Mouse (Mus musculus): ENCODE results near the gene Gadd45b. TPM values are rescaled to one million over a fixed set of nuclear protein-coding genes. Genes with fewer than 3 reads are reported as not detected.

The Gadd45b gene
- polyA plus RNA-seq, 1 experiment from 2014 or later, result 9.9 TPM

GRCm38 (mm10) chr10:80928586-80929298 lies 1.1 kb upstream of the Gadd45b start:
- peak; percentile 92 for DNase-seq (ENCODE audit: low spot score)
- Histone ChIP-seq H3K27me3 (ENCODE audit: control insufficient read depth, insufficient read depth, low read length) (peaks cover 32% of the 10 kb centered on the region), H3K9ac (replicated peaks; ENCODE audit: low read length) (peak overlapping the region; percentile 56), H3K36me3 (replicated peaks; ENCODE audit: control insufficient read depth, insufficient read depth, low read depth, low read length) (no peaks in the 10 kb centered on the region), H3K4me2 (ENCODE audit: low read depth, low read length) (peak overlapping the region; percentile 58), H3K4me1 (ENCODE audit: control insufficient read depth, insufficient read depth, low read length) (peaks cover 13% of the 10 kb centered on the region), H3K27ac (replicated peaks; ENCODE audit: low read depth, low read length) (0 out of 2 replicates have a peak overlapping the region, but pooled peaks have one; percentile 52), H3K4me3 (ENCODE audit: low read depth, low read length) (peak overlapping the region; percentile 41), H3K9me3 (replicated peaks; ENCODE audit: control insufficient read depth, low read length) (no peaks in the 10 kb centered on the region)
- WGBS, result under 1% methylated on average over 48 of the region's 48 CpGs
- ATAC-seq (replicated peaks; ENCODE audit: insufficient number of reproducible peaks, low FRiP score, low TSS enrichment, low read depth), result no peak

- peak overlapping the region; percentile 87 for H3K4me2 ChIP-seq (ENCODE audit: low read depth, low read length)
- 1% methylated on average over 45 of the region's 45 CpGs for WGBS
- H3K4me3 ChIP-seq (ENCODE audit: low read depth, low read length), result peak overlapping the region; percentile 47
- peaks cover 15% of the 10 kb centered on the region for H3K4me1 ChIP-seq (ENCODE audit: control insufficient read depth, insufficient read depth, low read length)
- DNase-seq (ENCODE audit: low spot score) (no peak), ATAC-seq (replicated peaks; ENCODE audit: insufficient number of reproducible peaks, low FRiP score, low TSS enrichment, low read depth) (0 out of 2 replicates have a peak, but pooled peaks have one; percentile 8)
- H3K36me3 ChIP-seq (replicated peaks; ENCODE audit: control insufficient read depth, insufficient read depth, low read depth, low read length), result no peaks in the 10 kb centered on the region
- H3K9ac ChIP-seq (replicated peaks; ENCODE audit: low read length), result peak overlapping the region; percentile 57
- peaks cover 40% of the 10 kb centered on the region for H3K27me3 ChIP-seq (ENCODE audit: control insufficient read depth, insufficient read depth, low read length)
- no peak overlapping the region for H3K27ac ChIP-seq (replicated peaks; ENCODE audit: low read depth, low read length)
- no peaks in the 10 kb centered on the region for H3K9me3 ChIP-seq (replicated peaks; ENCODE audit: control insufficient read depth, low read length)
Measured at GRCm38 (mm10) chr10:80930361-80931152, 684 bp downstream of the Gadd45b start.

DNA sequence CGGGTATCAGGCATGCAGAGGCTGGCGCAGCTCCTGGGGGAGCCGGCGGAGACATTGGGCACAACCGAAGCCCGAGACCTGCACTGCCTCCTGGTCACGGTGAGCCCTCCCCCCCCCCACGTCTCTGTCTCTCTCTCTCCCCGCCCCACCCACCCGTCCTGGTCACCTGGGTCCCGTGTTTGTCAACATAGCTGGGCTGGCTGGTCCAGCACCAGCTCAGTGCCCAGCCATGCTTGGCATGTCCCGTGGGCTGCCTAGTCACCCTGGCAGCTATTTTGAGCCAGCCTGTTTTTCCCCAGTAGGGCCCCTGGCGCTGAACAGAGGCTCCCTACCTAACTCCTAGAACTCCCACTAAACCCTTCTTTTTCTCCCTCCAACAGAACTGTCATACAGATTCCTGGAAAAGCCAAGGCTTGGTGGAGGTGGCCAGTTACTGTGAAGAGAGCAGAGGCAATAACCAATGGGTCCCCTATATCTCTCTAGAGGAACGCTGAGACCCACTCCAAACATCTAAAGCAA lies 1.3 kb downstream of the Gadd45b start:
- ATAC-seq (replicated peaks; ENCODE audit: insufficient number of reproducible peaks, low FRiP score, low TSS enrichment, low read depth) (no peak), DNase-seq (ENCODE audit: low spot score) (no peak)
- H3K4me3 ChIP-seq (ENCODE audit: low read depth, low read length), result peak overlapping the region; percentile 47
- H3K4me1 ChIP-seq (ENCODE audit: control insufficient read depth, insufficient read depth, low read length), result peaks cover 19% of the 10 kb centered on the region
- H3K4me2 ChIP-seq (ENCODE audit: low read depth, low read length), result peak overlapping the region; percentile 87
- H3K9ac ChIP-seq (replicated peaks; ENCODE audit: low read length), result peak overlapping the region; percentile 10; the same call in 1 of the 2 replicates
- no peaks in the 10 kb centered on the region for H3K36me3 ChIP-seq (replicated peaks; ENCODE audit: control insufficient read depth, insufficient read depth, low read depth, low read length)
- H3K9me3 ChIP-seq (replicated peaks; ENCODE audit: control insufficient read depth, low read length), result no peaks in the 10 kb centered on the region
- no peak overlapping the region for H3K27ac ChIP-seq (replicated peaks; ENCODE audit: low read depth, low read length)
- 3% methylated on average over 12 of the region's 14 CpGs for WGBS
- peaks cover 40% of the 10 kb centered on the region for H3K27me3 ChIP-seq (ENCODE audit: control insufficient read depth, insufficient read depth, low read length)

GRCm38 (mm10) chr10:80931695-80932094 lies 1.8 kb downstream of the Gadd45b start:
- ATAC-seq (replicated peaks; ENCODE audit: insufficient number of reproducible peaks, low FRiP score, low TSS enrichment, low read depth) (no peak), DNase-seq (ENCODE audit: low spot score) (no peak)
- peak overlapping the region; percentile 11; the same call in 1 of the 2 replicates for H3K4me3 ChIP-seq (ENCODE audit: low read depth, low read length)
- no peaks in the 10 kb centered on the region for H3K9me3 ChIP-seq (replicated peaks; ENCODE audit: control insufficient read depth, low read length)
- 1% methylated on average over 26 of the region's 26 CpGs for WGBS
- H3K27me3 ChIP-seq (ENCODE audit: control insufficient read depth, insufficient read depth, low read length), result peaks cover 40% of the 10 kb centered on the region
- H3K36me3 ChIP-seq (replicated peaks; ENCODE audit: control insufficient read depth, insufficient read depth, low read depth, low read length), result no peaks in the 10 kb centered on the region
- no peak overlapping the region for H3K27ac ChIP-seq (replicated peaks; ENCODE audit: low read depth, low read length)
- peak overlapping the region; percentile 35 for H3K4me2 ChIP-seq (ENCODE audit: low read depth, low read length)
- H3K4me1 ChIP-seq (ENCODE audit: control insufficient read depth, insufficient read depth, low read length), result peaks cover 21% of the 10 kb centered on the region
- no peak overlapping the region for H3K9ac ChIP-seq (replicated peaks; ENCODE audit: low read length)

GRCm38 (mm10) chr10:80932206-80932605 lies 2.3 kb downstream of the Gadd45b start:
- no peak overlapping the region for H3K27ac ChIP-seq (replicated peaks; ENCODE audit: low read depth, low read length)
- H3K4me2 ChIP-seq (ENCODE audit: low read depth, low read length), result peak overlapping the region; percentile 35
- under 1% methylated on average over 20 of the region's 20 CpGs for WGBS
- H3K4me3 ChIP-seq (ENCODE audit: low read depth, low read length), result peak overlapping the region; percentile 16
- peak overlapping the region; percentile 27; the same call in 1 of the 2 replicates for H3K9ac ChIP-seq (replicated peaks; ENCODE audit: low read length)
- no peaks in the 10 kb centered on the region for H3K36me3 ChIP-seq (replicated peaks; ENCODE audit: control insufficient read depth, insufficient read depth, low read depth, low read length)
- ATAC-seq (replicated peaks; ENCODE audit: insufficient number of reproducible peaks, low FRiP score, low TSS enrichment, low read depth) (no peak), DNase-seq (ENCODE audit: low spot score) (peak; percentile 58)
- no peaks in the 10 kb centered on the region for H3K9me3 ChIP-seq (replicated peaks; ENCODE audit: control insufficient read depth, low read length)
- H3K4me1 ChIP-seq (ENCODE audit: control insufficient read depth, insufficient read depth, low read length), result peaks cover 24% of the 10 kb centered on the region
- H3K27me3 ChIP-seq (ENCODE audit: control insufficient read depth, insufficient read depth, low read length), result peaks cover 42% of the 10 kb centered on the region

DNA sequence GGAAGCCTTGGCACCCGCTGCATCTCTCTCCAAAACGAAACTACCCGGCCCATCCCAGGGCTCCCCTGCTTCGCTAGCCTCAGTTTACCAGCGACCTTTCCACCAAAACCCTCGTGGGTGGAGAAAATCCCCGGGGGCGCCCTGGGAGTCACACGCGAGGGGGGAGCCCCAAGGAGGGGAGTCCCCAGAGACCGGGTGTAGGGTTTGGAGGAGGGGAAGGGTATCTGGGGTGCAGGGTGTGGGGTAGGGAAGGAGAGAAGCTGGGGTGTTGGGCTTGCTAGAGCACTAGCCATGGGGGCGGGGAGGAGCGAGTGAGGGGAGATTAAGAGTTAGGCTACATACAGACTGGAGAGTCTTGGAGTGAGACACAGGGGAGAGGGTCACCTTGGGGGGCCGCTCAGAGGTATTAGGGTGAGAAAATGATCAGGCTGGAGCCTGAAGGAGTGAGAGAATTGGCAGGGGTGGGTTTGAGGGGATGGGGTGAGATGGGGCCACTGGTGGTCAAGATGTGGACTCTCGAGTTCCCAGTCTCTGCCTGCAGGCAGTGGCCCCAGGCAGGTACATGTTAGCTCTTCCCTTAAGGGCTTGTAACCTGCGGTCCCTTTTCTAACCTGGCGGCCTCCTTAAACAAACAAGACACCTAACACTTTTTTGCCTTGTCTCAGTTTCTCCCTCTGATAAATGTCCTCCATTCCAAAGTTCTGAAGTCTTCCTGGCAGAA lies 3.0 kb downstream of the Gadd45b start:
- Histone ChIP-seq H3K4me3 (ENCODE audit: low read depth, low read length) (peak overlapping the region; percentile 16; the same call in 1 of the 2 replicates), H3K4me2 (ENCODE audit: low read depth, low read length) (peak overlapping the region; percentile 35), H3K9ac (replicated peaks; ENCODE audit: low read length) (peak overlapping the region; percentile 27), H3K27me3 (ENCODE audit: control insufficient read depth, insufficient read depth, low read length) (peaks cover 44% of the 10 kb centered on the region), H3K4me1 (ENCODE audit: control insufficient read depth, insufficient read depth, low read length) (peaks cover 31% of the 10 kb centered on the region), H3K9me3 (replicated peaks; ENCODE audit: control insufficient read depth, low read length) (no peaks in the 10 kb centered on the region), H3K27ac (replicated peaks; ENCODE audit: low read depth, low read length) (no peak overlapping the region), H3K36me3 (replicated peaks; ENCODE audit: control insufficient read depth, insufficient read depth, low read depth, low read length) (no peaks in the 10 kb centered on the region)
- WGBS, result under 1% methylated on average over 17 of the region's 17 CpGs
- no peak for DNase-seq (ENCODE audit: low spot score)
- no peak for ATAC-seq (replicated peaks; ENCODE audit: insufficient number of reproducible peaks, low FRiP score, low TSS enrichment, low read depth)

DNA sequence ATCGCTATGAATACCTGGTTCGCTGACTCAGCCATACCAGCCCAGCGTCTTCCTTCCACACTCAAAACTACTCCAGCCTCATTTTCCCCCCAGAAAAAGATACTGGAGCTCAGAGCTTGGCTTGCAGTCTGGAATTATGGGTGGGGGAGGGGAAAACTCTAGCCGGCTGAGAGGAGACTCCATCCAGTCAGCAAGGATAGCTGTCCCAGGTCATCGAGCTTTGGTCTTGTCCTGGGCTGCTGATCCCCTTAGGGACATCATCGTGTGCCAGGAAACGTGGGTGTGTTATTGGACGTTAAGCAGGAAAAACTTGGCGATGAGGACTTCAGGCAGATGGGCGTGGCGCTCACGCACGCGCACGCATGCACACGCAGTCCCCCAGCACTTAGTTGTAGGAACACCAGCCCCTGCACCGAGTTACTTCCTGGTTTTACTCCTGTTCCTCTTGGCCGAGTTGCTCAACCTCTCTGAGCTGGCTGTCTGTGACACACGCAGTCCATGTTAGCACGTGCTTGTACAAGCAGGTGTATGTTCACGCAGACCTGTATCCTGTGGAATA lies 3.6 kb downstream of the Gadd45b start:
- peak overlapping the region; percentile 16; the same call in 1 of the 2 replicates for H3K4me3 ChIP-seq (ENCODE audit: low read depth, low read length)
- no peak for ATAC-seq (replicated peaks; ENCODE audit: insufficient number of reproducible peaks, low FRiP score, low TSS enrichment, low read depth)

More for the DNA sequence above, 3.6 kb downstream of the Gadd45b start:
- Histone ChIP-seq H3K27me3 (ENCODE audit: control insufficient read depth, insufficient read depth, low read length) (peaks cover 44% of the 10 kb centered on the region), H3K36me3 (replicated peaks; ENCODE audit: control insufficient read depth, insufficient read depth, low read depth, low read length) (no peaks in the 10 kb centered on the region), H3K9me3 (replicated peaks; ENCODE audit: control insufficient read depth, low read length) (no peaks in the 10 kb centered on the region), H3K4me2 (ENCODE audit: low read depth, low read length) (peak overlapping the region; percentile 37; the same call in 1 of the 2 replicates), H3K27ac (replicated peaks; ENCODE audit: low read depth, low read length) (no peak overlapping the region), H3K9ac (replicated peaks; ENCODE audit: low read length) (0 out of 2 replicates have a peak overlapping the region, but pooled peaks have one; percentile 9), H3K4me1 (ENCODE audit: control insufficient read depth, insufficient read depth, low read length) (peaks cover 32% of the 10 kb centered on the region)
- no peak for DNase-seq (ENCODE audit: low spot score)
- 2% methylated on average over 21 of the region's 21 CpGs for WGBS

Data from embryonic facial prominence, embryonic 11.5 days (tissue).